Mouse (Mus musculus): ENCODE data around the gene Ints2.

DNA sequence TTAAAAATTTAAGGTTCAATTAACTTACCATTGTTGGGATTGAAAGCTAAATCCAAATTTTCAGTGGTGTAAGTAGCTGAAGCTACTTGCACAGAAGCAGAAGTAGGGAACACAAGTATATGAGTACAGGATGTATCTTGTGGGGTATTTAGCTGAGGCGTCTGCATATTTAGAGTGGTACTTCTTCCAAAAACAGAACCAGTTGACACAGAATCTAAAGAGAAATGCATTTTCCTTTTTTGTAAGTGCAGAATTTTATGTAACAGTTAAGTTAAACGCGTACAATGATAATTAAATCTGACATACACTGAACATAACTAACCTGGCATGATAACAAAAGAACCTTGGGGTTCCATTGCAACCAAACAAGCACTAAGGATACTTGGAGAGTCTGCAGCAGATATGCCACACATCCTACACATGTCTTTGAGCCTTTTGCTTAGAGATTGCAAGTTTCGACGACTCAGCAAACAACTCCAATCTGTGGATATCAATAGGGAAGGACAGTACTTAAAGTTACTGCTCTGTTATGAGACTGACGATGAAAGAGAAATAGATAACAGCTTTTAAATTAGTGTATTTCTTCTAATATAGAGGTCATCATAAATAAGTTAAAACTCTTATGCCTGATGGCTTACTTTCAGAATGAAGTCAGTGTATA is 21.2 kb upstream of the Ints2 start:
- no peak for TF ChIP-seq CTCF (conservative IDR thresholded peaks at IDR 0.05; ENCODE audit: low read length)
- no peak for TF ChIP-seq NANOG (IDR thresholded peaks at IDR 0.05; ENCODE audit: borderline replicate concordance, low read length)
- no peak for TF ChIP-seq POU5F1 (IDR thresholded peaks at IDR 0.05; ENCODE audit: borderline replicate concordance, low read length)

Measured in E14TG2a.4 (cell line).